Mouse (Mus musculus) CH12.LX (cell line): Measurements from ENCODE around the gene Gm12830.

Source experiments
- CTCF ChIP-seq, 2 experiments: IDR thresholded peaks in 1 of 2; conservative IDR thresholded peaks in 1 of 2; 2 replicates each; pipeline ENCODE4 v1.5.1; 2011 to 2012; ENCODE audit warnings: low read depth in 2 of 2, low read length in 2 of 2, improper control_type of control experiment in 1 of 2, inconsistent platforms in 1 of 2, mild to moderate bottlenecking in 1 of 2, moderate library complexity in 1 of 2
- E2F4 ChIP-seq: IDR thresholded peaks from 2 replicates; pipeline ENCODE4 v1.6.1; 2011; ENCODE audit warnings: low read depth, low read length, improper control_type of control experiment; ENCODE audit not compliant: insufficient replicate concordance
- EP300 ChIP-seq: IDR thresholded peaks from 2 replicates; pipeline ENCODE4 v1.6.1; 2011; ENCODE audit warnings: low read length, improper control_type of control experiment
- MAX ChIP-seq: IDR thresholded peaks from 2 replicates; pipeline ENCODE4 v1.6.1; 2011; ENCODE audit warnings: low read length, improper control_type of control experiment
- MAZ ChIP-seq: IDR thresholded peaks from 2 replicates; pipeline ENCODE4 v1.6.1; 2012; ENCODE audit warnings: low read depth, mild to moderate bottlenecking, inconsistent platforms, low read length, improper control_type of control experiment, moderate library complexity
- MXI1 ChIP-seq: IDR thresholded peaks from 2 replicates; pipeline ENCODE4 v1.6.1; 2011; ENCODE audit warnings: mild to moderate bottlenecking, low read depth, low read length, improper control_type of control experiment
- POLR2A ChIP-seq: IDR thresholded peaks from 2 replicates; pipeline ENCODE4 v1.6.1; 2011; ENCODE audit warnings: low read depth, mild to moderate bottlenecking, improper control_type of control experiment, low read length
- SIN3A ChIP-seq: IDR thresholded peaks from 2 replicates; pipeline ENCODE4 v1.6.1; 2012; ENCODE audit warnings: low read length, improper control_type of control experiment, inconsistent platforms
- ZC3H11A ChIP-seq: IDR thresholded peaks from 2 replicates; pipeline ENCODE4 v1.6.1; 2012; ENCODE audit warnings: low read depth, mild to moderate bottlenecking, inconsistent platforms, low read length, improper control_type of control experiment

GRCm38 (mm10) chr4:114905501-114905900 is 84.0 kb downstream of the Gm12830 start:
- TF ChIP-seq CTCF (conservative IDR thresholded peaks at IDR 0.05 in 1 of 2, IDR thresholded peaks at IDR 0.05 in 1 of 2; ENCODE audit: low read depth in 2 of 2, low read length in 2 of 2) (no peak), MAZ (no peak), POLR2A (no peak), MXI1 (no peak), ZC3H11A (no peak), E2F4 (no peak), EP300 (no peak), SIN3A (no peak), MAX (no peak)
